Mouse (Mus musculus) WW6 (cell line): ENCODE measurements around the gene Atf6b.

Experiments
- DNase-seq: peaks from one replicate; pipeline ENCODE4 v3.0.0-alpha.2; 2013; ENCODE audit warnings: low read depth, low spot score

Atf6b gene

GRCm38 (mm10) chr17:34664472-34664871, 17.5 kb downstream of the Atf6b start:
- DNase-seq, result no peak

DNA sequence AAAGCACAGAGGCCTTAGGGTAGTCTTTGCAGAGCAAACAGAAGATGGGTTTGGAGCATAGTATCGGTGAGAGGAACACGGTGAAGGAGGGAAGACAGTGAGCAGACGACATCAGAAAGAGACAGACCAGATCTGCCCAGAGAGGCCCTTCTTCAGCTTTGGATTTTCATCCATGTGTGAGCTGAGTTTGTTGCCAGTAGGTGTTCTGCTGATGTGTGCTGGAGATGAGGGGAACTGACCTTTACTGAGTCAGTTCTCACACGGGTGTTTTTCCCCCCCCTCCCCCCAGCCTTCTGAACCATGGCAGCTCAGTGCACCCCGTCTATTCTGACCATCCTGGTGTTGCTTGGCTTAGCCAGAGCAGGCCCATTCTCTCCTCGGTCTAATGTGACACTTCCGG, 23.3 kb downstream of the Atf6b start, which contains the start of gene Tnxb:
Gene Tnxb, plus strand, starts transcription at position 301 of the 400 bp plus-strand sequence.
- DNase-seq, result no peak

GRCm38 (mm10) chr17:34671151-34672066, 24.5 kb downstream of the Atf6b start:
- no peak for DNase-seq

- DNase-seq, result no peak
These were observed 25.4 kb downstream of the Atf6b start for GRCm38 (mm10) chr17:34672246-34672792.

DNA sequence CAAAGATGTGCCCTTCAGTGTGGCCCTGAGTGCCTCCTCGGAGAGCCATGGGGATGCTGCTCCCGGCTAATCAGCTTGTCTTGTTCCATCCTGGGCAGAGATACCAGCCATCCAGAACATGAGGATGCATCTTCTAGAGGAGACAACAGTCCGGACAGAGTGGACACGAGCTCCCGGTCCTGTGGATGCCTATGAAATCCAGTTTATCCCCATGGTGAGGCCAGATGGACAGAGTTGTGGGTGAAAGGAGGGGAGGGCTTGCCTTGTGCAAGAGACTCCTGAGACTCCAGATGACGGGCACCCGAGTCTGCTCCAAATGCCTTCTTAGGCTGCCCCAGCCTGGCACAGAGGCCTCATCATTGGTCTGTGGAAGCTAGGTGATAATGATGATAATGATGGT, 26.2 kb downstream of the Atf6b start:
- no peak for DNase-seq

DNA sequence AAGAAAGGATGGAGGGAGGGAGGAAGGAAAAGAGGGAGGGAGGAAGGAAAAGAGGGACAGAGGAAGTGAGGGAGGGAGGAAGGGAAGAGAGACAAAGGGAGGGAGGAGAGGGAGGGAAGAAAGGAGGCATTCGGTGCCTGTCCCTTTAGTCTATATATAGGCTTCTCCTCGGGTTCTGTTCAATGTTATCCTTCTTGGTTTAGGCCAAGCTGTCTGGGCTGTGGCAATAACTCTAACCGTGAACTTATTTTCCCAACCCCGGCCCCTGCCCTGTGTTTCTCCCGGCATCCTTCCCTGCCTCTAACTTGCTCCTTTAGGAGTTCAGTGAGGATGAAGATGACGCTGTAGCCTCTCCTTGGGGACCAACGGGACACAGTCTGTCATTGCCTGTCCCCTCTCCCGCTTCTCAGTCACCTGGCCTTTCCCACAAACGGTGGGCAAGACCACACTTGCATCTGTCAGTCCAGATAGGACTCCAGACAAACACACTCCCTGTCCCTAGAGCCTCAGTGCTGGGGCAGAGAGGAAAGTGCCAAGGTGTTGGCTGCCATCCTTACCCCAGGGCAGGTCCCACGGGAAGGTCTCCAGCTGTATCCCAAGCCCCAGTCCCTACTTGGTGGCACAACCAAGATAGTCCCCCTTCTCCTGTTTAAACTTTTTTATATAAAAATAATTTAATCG, 27.7 kb downstream of the Atf6b start:
- DNase-seq, result no peak

GRCm38 (mm10) chr17:34675205-34676092, 28.5 kb downstream of the Atf6b start:
- no peak for DNase-seq

- DNase-seq, result no peak
These were observed 29.1 kb downstream of the Atf6b start for GRCm38 (mm10) chr17:34676093-34676460.

- no peak for DNase-seq
These were observed 29.7 kb downstream of the Atf6b start for GRCm38 (mm10) chr17:34676671-34677070.

- no peak for DNase-seq
These were observed 33.2 kb downstream of the Atf6b start for GRCm38 (mm10) chr17:34680191-34680590.

DNA sequence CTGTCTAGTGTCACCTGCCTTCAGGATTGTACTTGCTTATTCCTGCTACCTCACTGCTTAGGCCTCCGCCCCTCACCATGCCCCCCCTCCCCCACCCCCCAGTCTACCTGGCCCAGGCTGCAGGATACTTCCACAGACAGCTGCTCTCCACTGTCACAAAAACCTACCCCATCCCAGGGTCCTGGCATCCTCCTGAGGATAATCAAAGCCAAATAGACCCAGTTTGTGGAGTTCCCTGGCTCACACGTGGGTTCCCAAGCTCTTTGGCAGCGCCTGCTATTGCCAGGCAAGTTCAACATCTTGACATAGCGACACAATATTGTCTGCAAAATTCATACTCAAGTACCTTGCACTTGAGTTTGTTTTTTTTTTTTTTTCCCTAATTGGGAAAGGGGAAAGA, 33.7 kb downstream of the Atf6b start:
- no peak for DNase-seq

DNA sequence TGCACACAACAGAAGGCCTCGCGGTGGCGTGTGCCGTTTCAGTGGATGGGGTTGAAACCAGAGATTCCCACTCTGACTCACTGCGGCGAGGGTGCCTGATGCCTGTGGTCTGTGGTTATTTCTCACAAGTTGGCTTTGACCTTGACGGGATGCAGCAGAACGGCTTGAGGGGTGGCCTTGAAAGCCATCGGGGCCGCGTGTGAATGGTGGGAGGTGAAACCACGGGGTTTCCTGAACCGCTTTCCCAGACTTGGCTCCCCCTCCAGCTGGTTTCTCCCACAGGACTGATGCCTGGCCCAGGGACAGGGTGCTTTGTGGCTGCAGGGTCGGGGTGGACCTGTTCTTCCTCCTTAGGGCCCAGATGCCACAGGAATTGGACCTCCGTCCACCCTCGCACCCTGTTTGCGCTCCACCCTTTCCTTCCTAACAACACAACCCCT, 34.2 kb downstream of the Atf6b start:
- no peak for DNase-seq

GRCm38 (mm10) chr17:34681881-34682536, 35.1 kb downstream of the Atf6b start:
- no peak for DNase-seq

DNA sequence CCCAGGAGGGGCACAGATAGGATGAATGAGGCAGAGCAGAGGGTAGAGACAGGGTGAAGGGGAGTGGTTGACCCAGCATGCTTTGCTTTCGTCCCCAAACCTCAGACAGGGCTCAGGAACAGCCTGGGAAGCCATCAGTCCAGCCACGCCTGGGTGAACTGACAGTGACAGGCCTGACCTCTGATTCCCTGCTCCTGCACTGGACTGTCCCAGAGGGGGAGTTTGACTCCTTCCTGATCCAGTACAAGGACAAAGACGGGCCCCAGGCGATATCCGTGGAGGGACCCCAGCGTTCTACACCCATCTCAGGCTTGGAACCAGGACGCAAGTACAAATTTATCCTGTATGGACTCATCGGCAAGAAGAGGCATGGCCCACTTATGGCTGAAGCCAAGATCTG, 36.2 kb downstream of the Atf6b start:
- no peak for DNase-seq

DNA sequence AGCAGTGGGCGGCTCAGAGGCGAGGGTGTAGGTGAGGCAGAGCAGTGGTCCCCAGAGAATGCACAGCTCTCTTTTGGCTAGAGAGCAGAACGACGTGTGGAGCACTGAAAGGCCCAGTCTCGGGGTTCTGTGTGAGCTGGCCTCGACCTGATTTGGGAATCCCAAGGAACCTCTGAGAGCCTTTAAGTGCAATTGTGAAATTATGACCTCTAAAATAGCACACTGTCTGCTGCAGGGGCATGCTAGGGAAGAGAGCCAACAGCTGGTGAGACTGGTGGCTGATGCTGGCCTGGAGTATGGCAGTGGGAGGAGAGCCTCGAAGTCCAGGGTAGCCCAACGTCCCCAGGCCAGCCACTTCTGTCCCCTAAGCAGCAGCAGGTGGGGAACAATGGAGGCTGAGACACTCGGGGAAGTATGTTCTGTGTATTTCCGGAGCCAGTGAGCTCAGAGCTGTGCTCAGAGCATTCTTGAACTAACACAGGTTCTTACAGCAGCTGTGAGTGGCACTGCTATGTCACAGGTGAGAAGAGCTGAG, 36.8 kb downstream of the Atf6b start:
- no peak for DNase-seq

DNA sequence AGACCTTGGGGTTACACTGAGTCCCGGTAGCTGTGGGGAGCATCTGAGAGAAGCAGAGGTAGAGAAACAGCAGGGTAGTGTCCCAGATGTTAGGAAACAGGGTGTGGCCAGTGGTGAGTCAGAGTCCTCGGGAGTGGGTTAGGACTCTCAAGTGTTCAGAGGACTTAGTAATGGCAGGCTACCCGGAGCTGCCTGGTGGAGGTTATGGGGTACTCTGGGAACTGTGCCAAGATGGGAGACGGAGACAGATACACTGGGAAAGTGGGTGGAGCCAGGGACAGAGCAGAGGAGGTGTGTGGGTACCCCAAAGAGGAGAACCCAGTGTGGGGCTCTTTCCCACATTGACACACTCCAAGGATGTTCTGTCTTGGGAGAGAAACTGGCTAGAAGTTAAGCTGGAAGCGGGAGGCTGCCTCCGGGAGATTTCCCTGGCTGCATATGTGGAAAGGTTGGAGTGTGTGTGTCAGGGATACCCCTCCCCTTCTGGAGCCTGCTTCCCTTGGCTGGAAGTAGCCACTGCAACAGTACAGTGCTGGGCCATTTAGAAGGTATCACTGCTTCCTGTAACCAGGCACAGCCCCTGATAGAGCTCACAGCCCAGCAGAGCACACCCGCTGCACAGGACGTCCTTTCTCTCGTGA, 37.4 kb downstream of the Atf6b start:
- DNase-seq, result no peak

DNA sequence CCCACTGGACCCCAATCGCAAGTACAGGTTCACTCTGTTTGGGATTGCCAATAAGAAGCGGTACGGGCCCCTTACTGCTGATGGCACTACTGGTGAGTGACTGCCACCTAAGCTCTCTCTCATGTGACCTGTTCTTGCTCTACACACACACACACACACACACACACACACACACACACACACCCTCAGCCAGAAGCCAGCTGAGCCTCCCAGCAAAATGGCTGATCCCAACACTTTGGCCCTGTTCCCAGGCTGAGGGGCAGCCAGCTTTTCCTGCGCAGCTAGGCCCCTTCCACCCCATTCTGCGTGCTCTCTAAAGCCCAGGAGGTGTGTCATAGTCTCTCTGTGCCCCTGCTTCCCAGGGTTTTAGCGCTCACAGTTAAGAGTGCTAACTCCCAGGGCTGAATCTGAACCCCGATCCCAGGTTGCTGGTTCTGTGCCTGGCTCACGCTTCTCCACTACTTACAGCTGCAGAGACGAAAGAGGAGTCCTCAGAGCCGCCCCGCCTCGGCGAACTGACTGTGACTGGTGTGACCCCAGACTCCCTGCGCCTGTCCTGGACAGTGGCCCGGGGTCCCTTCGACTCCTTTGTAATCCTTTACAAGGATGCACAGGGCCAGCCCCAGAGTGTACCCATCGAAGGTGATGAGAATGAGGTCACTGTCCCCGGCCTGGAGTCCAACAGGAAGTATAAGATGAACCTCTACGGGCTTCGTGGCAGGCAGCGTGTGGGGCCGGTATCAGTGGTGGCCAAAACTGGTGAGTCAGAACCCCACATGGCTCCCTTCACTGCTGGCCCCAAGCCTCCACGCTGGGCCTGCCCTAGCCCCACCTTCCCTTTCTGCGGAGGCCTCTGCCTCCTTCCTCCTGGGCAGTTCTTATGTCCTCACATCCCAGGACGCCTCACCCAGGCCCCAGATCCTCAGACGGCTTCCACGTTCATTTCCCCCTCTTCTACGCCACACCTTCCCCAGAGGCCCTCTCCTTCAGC, 38.5 kb downstream of the Atf6b start:
- no peak for DNase-seq

- no peak for DNase-seq
These were observed 41.9 kb downstream of the Atf6b start for GRCm38 (mm10) chr17:34688889-34689288.

GRCm38 (mm10) chr17:34690458-34690857, 43.5 kb downstream of the Atf6b start:
- no peak for DNase-seq
